Mouse (Mus musculus) neural tube, embryonic 11.5 days (tissue): ENCODE data around the gene Wdr25. TPM values are rescaled to one million over a fixed set of nuclear protein-coding genes. Genes with fewer than 3 reads are reported as not detected.

Source experiments
- ATAC-seq: fragments of 200-750 bp; cut with Nextera tagmentation; 2 replicates; pipeline ENCODE4 v1.8.0; 2017; ENCODE audit warnings: moderate number of reproducible peaks, mild to moderate bottlenecking, moderate TSS enrichment, moderate library complexity; ENCODE audit not compliant: insufficient read depth, low FRiP score, low TSS enrichment
- DNase-seq: peaks from one replicate; pipeline ENCODE4 v3.0.0-alpha.2; 2015; ENCODE audit warnings: low spot score
- H3K27ac ChIP-seq: fragments of 300-500 bp; sonication (generic); 2 replicates; pipeline ENCODE4 v1.5.1; 2014; ENCODE audit warnings: low read depth, mild to moderate bottlenecking, low read length
- H3K27me3 ChIP-seq: fragments of 300-500 bp; sonication (generic); 2 replicates; pipeline ENCODE4 v1.6.1; 2014; ENCODE audit warnings: mild to moderate bottlenecking, low read length, mixed read lengths; ENCODE audit not compliant: control insufficient read depth, insufficient read depth
- H3K36me3 ChIP-seq: fragments of 300-500 bp; sonication (generic); 2 replicates; pipeline ENCODE4 v1.6.1; 2014; ENCODE audit warnings: mild to moderate bottlenecking, low read length, moderate library complexity, mixed read lengths; ENCODE audit not compliant: control insufficient read depth, insufficient read depth
- H3K4me1 ChIP-seq: fragments of 300-500 bp; sonication (generic); 2 replicates; pipeline ENCODE4 v1.6.1; 2014; ENCODE audit warnings: low read length, mixed read lengths; ENCODE audit not compliant: control insufficient read depth, insufficient read depth
- H3K4me2 ChIP-seq: fragments of 300-500 bp; sonication (generic); 2 replicates; pipeline ENCODE4 v1.6.1; 2014; ENCODE audit warnings: low read depth, mild to moderate bottlenecking, moderate library complexity
- H3K4me3 ChIP-seq: fragments of 300-500 bp; sonication (generic); 2 replicates; pipeline ENCODE4 v1.5.1; 2014; ENCODE audit warnings: low read depth, low read length
- H3K9ac ChIP-seq: fragments of 300-500 bp; sonication (generic); 2 replicates; pipeline ENCODE4 v1.6.1; 2014; ENCODE audit warnings: mild to moderate bottlenecking, low read length
- H3K9me3 ChIP-seq: fragments of 300-500 bp; sonication (generic); 2 replicates; pipeline ENCODE4 v1.6.1; 2016; ENCODE audit warnings: low read length; ENCODE audit not compliant: control insufficient read depth
- WGBS: fragments of 180-500 bp; shearing (Covaris S2); extraction: QIAGEN DNeasy Blood & Tissue Kit; methylation state at CpG from one replicate; pipeline ENCODE4 v1.1.7; 2014; 5-methylcytosine and 5-hydroxymethylcytosine counted together
- polyA plus RNA-seq: library from polyadenylated mRNA; unstranded; fragments of >200 nt; fragmentation: Nextera tagmentation; extraction: Ambion mirVana; gene quantifications from 2 replicates; pipeline ENCODE4 v1.2.1, GENCODE M21; 2014

Gene Wdr25
- polyA plus RNA-seq, 1 experiment from 2014 or later = 5.2 TPM

DNA sequence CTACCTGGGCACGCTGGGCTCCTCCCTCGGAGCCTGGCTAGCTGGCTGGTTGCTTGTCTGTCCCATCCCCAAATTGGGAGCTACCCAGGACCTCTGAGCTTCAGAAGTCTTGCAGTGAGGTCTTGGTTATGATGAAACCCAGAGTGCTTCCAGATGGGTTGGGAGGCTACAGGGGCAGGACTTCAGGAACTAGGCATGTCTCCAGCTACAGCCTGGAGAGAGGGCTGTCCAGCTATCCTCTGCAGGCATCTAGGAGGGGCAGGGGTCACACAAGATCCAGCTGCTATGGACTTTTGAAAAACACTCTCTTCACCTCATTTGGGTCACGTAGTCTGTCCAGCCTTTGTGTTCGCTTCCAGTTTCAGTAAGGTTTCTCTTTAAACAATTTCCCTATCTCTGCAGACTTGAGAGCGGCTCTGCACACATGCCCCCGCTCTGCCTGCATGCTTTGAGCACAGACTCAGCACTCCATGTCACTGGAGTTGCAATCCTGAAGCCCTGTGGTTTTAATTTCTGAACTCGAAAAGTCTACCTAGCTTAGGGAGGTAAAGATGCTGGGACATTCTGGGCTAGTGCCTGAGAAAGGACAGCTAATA lies 35.7 kb upstream of the Wdr25 start:
- H3K9ac ChIP-seq = no peak overlapping the region
- H3K4me2 ChIP-seq = no peak overlapping the region
- H3K4me1 ChIP-seq = no peaks in the 10 kb centered on the region
- H3K27me3 ChIP-seq = no peaks in the 10 kb centered on the region
- peaks cover 7% of the 10 kb centered on the region for H3K36me3 ChIP-seq
- no peaks in the 10 kb centered on the region for H3K9me3 ChIP-seq
- 82% methylated on average over 7 of the region's 7 CpGs for WGBS
- ATAC-seq (no peak), DNase-seq (no peak)
- no peak overlapping the region for H3K4me3 ChIP-seq
- no peak overlapping the region for H3K27ac ChIP-seq

- ATAC-seq (no peak), DNase-seq (no peak)
- H3K4me1 ChIP-seq = no peaks in the 10 kb centered on the region
- H3K4me3 ChIP-seq = no peak overlapping the region
- no peak overlapping the region for H3K27ac ChIP-seq
- no peak overlapping the region for H3K9ac ChIP-seq
- 85% methylated on average over 5 of the region's 5 CpGs for WGBS
- no peaks in the 10 kb centered on the region for H3K9me3 ChIP-seq
- H3K4me2 ChIP-seq = no peak overlapping the region
- H3K36me3 ChIP-seq = peaks cover 10% of the 10 kb centered on the region
- no peaks in the 10 kb centered on the region for H3K27me3 ChIP-seq
Observed at GRCm38 (mm10) chr12:108858486-108858885, 34.9 kb upstream of the Wdr25 start.

DNA sequence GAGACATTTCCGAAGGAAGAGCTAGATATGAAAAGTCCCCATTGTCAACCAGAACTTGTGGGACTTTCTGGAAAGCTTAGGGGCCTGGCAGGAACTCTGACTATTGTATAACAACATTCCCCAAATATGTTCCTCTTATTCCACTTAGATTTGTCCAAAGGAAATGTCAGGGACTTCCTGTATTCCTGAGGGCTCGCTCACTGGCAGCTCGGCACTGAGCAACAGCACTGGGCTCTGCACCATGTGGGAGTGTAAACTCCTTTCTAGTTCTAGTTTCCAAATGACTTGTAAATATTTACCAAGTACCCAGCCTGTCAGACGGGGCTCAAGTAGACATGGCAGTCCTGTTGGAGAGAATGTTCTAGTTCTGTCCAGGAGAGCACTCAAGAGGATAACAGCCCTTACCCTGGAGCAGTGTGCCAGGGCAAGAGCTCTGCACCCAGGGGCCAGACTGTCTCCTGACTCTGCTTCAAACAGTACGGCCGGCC lies 28.4 kb upstream of the Wdr25 start:
- Histone ChIP-seq H3K4me2 (no peak overlapping the region), H3K9ac (no peak overlapping the region), H3K27ac (no peak overlapping the region), H3K9me3 (no peaks in the 10 kb centered on the region), H3K4me3 (no peak overlapping the region), H3K36me3 (peaks cover 25% of the 10 kb centered on the region), H3K4me1 (no peaks in the 10 kb centered on the region), H3K27me3 (no peaks in the 10 kb centered on the region)
- ATAC-seq (no peak), DNase-seq (no peak)
- WGBS = 90% methylated on average over 6 of the region's 6 CpGs

GRCm38 (mm10) chr12:108869575-108869974 lies 23.9 kb upstream of the Wdr25 start:
- Histone ChIP-seq H3K4me1 (no peaks in the 10 kb centered on the region), H3K4me2 (no peak overlapping the region), H3K4me3 (no peak overlapping the region), H3K27me3 (no peaks in the 10 kb centered on the region), H3K9me3 (no peaks in the 10 kb centered on the region), H3K27ac (no peak overlapping the region), H3K9ac (no peak overlapping the region), H3K36me3 (peaks cover 19% of the 10 kb centered on the region)
- no peak for DNase-seq
- WGBS = 81% methylated on average over 2 of the region's 2 CpGs
- ATAC-seq = no peak

DNA sequence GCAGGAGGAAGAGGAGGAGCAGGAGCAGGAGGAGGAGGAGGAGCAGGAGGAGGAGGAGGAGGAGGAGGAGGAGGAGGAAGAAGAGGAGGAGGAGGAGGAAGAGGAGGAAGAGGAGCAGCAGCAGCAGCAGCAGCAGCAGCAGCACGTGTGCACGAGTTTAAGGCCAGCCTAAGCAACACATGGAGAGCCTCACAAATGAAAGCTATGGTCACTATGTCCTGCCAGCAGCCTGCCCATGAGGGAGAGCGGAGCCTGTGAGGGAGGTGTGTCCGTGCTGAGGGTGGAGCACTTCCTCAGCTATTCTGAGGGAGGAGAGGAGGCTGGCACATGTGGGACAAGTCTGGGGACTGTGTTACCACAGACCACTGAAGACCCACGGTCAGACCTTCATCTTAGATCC lies 20.3 kb upstream of the Wdr25 start:
- H3K27me3 ChIP-seq = no peaks in the 10 kb centered on the region
- no peak overlapping the region for H3K4me3 ChIP-seq
- no peaks in the 10 kb centered on the region for H3K9me3 ChIP-seq
- no peak overlapping the region for H3K4me2 ChIP-seq
- DNase-seq (no peak), ATAC-seq (no peak)
- H3K9ac ChIP-seq = no peak overlapping the region
- no peaks in the 10 kb centered on the region for H3K4me1 ChIP-seq
- H3K36me3 ChIP-seq = peaks cover 18% of the 10 kb centered on the region
- no peak overlapping the region for H3K27ac ChIP-seq
- 89% methylated on average over 5 of the region's 5 CpGs for WGBS

DNA sequence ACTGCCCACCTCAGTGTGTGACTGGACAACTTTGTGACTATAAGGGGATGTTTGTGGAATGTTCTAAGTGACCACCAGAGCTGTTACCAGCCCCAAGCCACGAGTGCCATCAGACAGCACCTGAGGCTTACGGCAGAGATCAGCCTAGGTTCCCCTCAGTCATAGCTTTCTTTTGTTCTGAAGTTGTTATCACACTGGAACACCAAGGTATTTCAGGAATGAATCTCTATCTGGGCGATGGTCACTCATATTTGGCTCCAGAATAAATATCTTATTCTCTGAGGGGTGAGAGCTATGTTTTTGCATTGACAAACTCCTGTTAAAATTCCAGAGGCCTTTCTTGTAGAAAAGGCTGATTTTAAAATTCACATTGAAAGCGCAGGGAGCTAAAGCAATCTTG lies 14.3 kb upstream of the Wdr25 start:
- no peak for ATAC-seq
- H3K36me3 ChIP-seq = peaks cover 7% of the 10 kb centered on the region

DNA sequence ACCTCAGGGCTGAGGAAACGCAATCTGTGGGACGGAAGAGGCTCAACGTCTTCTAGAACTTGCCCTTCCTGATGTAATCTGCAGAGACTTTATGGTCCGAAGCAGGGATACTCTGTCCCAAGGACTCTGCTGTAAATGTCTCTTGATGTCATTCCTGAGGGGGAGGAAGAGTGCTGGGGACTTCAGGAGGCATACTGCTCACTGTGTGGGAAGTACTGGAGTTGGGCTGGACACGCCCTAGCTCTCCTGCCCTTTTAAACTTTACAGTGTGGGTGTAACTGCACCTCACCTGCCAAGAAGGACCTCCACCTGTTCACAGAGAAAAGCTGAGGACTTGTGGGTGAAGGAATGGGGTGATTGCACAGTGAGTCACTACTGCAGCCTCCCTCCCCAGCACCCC lies 12.8 kb upstream of the Wdr25 start:
- Histone ChIP-seq H3K9me3 (no peaks in the 10 kb centered on the region), H3K4me1 (no peaks in the 10 kb centered on the region), H3K4me2 (no peak overlapping the region), H3K36me3 (peaks cover 6% of the 10 kb centered on the region), H3K4me3 (no peak overlapping the region), H3K27me3 (no peaks in the 10 kb centered on the region), H3K9ac (no peak overlapping the region), H3K27ac (no peak overlapping the region)
- WGBS = 91% methylated on average over 5 of the region's 5 CpGs
- DNase-seq (no peak), ATAC-seq (no peak)

More for the DNA sequence above, 14.3 kb upstream of the Wdr25 start:
- Histone ChIP-seq H3K9ac (no peak overlapping the region), H3K4me1 (no peaks in the 10 kb centered on the region), H3K9me3 (no peaks in the 10 kb centered on the region), H3K27ac (no peak overlapping the region), H3K4me2 (no peak overlapping the region), H3K27me3 (no peaks in the 10 kb centered on the region), H3K4me3 (no peak overlapping the region)
- no peak for DNase-seq
- WGBS = 92% methylated on average over 4 of the region's 4 CpGs

- no peak for DNase-seq
- Histone ChIP-seq H3K9me3 (no peaks in the 10 kb centered on the region), H3K27me3 (no peaks in the 10 kb centered on the region), H3K27ac (no peak overlapping the region), H3K9ac (no peak overlapping the region), H3K4me3 (no peak overlapping the region), H3K4me2 (no peak overlapping the region), H3K36me3 (peaks cover 7% of the 10 kb centered on the region), H3K4me1 (no peaks in the 10 kb centered on the region)
- 86% methylated on average over 3 of the region's 3 CpGs for WGBS
- ATAC-seq = no peak
Observed at GRCm38 (mm10) chr12:108881192-108881591, 12.2 kb upstream of the Wdr25 start.

DNA sequence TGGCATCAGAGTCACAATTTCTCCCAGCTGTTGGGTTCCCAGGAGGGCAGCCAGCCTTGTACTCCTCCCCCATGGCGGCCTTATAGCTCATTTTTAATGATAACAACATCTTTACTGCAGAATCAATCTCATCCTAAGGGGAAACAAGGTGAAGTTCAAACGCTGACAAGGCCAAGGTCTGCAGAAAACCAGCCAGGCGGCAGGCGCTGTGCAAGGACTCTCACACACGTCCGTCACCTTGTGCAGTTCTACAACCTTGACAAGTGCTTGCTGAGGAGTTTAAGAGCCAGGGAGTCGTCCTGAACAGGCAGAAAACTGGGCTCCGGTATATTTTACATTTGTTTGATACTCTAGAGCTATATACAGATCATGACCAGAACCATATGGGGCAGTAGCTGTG lies 10.7 kb upstream of the Wdr25 start:
- no peak overlapping the region for H3K4me2 ChIP-seq
- H3K9me3 ChIP-seq = no peaks in the 10 kb centered on the region
- no peak overlapping the region for H3K9ac ChIP-seq
- H3K27ac ChIP-seq = no peak overlapping the region
- H3K4me3 ChIP-seq = no peak overlapping the region
- DNase-seq (no peak), ATAC-seq (no peak)
- no peaks in the 10 kb centered on the region for H3K27me3 ChIP-seq
- peaks cover 9% of the 10 kb centered on the region for H3K36me3 ChIP-seq
- WGBS = 88% methylated on average over 8 of the region's 8 CpGs
- no peaks in the 10 kb centered on the region for H3K4me1 ChIP-seq
